Mouse (Mus musculus) heart, postnatal 25 days (tissue): ENCODE data around the gene Ptpn14. TPM values are rescaled to one million over a fixed set of nuclear protein-coding genes. Genes with fewer than 3 reads are reported as not detected.

Experiments used
- DNase-seq: peaks from one replicate; pipeline ENCODE4 v3.0.0; 2022; ENCODE audit warnings: low spot score
- intact Hi-C: fragments of 180-260 bp; cut with DNase I; formaldehyde crosslinking; loops from one replicate; pipeline ENCODE4 v1.15.1; 2025
- total RNA-seq, 2 experiments: library from RNA; stranded (reverse); gene quantifications; 2 replicates each; pipeline ENCODE4 v1.2.3; 2021

The Ptpn14 gene
- total RNA-seq, 2 experiments from 2014 or later, result 29.4 to 30.9 TPM

GRCm38 (mm10) chr1:189715915-189716797 is 11.9 kb upstream of the Ptpn14 start:
- intact Hi-C loops, result no loop called here

DNA sequence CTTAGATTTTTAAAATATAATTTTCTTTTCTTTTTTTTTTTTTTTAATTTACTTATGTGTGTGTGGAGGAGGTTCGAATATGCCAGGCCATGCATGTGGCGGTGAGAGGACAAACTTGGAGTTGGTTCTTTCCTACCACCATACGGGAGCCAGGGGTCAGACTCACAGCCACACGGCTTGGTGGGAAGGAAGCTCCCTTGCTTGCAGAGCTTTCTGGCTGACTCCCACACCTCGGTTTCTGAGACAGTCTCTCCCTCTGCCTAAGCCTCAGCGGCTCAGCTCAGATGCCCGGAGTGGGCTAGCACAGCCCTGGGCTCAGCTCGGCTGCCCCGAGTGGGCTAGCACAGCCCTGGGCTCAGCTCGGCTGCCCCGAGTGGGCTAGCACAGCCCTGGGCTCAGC is 10.5 kb upstream of the Ptpn14 start:
- intact Hi-C loops, result no loop called here
- no peak for DNase-seq

More at GRCm38 (mm10) chr1:189715915-189716797, 11.9 kb upstream of the Ptpn14 start:
- DNase-seq, result no peak

DNA sequence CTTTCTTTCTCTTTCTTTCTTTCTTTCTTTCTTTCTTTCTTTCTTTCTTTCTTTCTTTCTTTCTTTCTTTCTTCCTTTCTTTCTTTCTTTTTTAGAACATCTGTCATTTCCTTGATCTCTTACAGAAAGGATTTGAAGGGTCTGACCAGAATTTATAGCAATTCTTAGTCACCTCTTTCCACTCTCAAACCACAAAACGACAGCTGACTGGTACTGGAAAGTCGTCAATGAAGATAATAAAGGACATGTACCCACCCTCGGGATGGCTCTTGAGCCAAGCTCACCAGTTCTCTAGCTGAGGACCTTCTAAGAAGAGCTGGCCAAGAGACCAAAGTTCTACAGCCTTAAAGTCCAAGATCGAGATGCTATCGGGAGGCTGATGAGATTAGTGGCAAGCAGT is 9.5 kb upstream of the Ptpn14 start:
- no peak for DNase-seq
- intact Hi-C loops, result no loop called here

GRCm38 (mm10) chr1:189726121-189726520 is 1.9 kb upstream of the Ptpn14 start:
- no peak for DNase-seq
- intact Hi-C loops, result loop anchor here (5.0 kb wide), 1 partner anchor 141 kb away; no protein-coding TSS in a partner anchor

DNA sequence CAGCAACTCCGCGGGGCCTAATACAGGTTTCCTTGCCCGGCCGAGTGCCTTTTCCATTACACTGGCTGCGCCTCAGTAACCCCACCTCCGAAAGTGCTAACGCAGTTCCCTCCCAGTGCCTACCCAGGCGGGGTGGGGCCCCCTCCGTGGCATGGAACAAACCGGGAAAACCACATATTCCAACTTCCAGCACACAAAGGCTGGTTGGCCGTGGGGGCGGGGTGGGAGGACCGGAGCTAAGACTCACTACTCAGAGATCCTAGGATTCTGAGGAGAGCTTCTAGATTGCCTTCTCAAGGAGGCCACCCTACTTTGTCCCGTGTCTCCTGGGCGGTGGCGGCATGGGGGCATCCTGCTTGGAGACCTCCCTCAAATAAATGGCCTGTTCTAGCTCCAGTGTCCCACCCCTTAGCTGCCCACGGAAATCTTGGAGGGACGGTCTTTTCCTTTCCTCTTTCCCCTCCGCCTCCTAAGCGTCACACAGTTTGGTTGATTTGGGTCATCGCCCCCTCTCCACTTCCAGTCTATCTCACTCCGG is 653 bp upstream of the Ptpn14 start:
- intact Hi-C loops, result loop anchor here (5.0 kb wide), 1 partner anchor 140 kb away; no protein-coding TSS in a partner anchor
- peak; percentile 70 for DNase-seq

GRCm38 (mm10) chr1:189728784-189729115 is 682 bp downstream of the Ptpn14 start:
- intact Hi-C loops, result loop anchor here (1.0 to 5.0 kb wide), 2 partner anchors 90 to 139 kb away; no protein-coding TSS in a partner anchor
- DNase-seq, result no peak

DNA sequence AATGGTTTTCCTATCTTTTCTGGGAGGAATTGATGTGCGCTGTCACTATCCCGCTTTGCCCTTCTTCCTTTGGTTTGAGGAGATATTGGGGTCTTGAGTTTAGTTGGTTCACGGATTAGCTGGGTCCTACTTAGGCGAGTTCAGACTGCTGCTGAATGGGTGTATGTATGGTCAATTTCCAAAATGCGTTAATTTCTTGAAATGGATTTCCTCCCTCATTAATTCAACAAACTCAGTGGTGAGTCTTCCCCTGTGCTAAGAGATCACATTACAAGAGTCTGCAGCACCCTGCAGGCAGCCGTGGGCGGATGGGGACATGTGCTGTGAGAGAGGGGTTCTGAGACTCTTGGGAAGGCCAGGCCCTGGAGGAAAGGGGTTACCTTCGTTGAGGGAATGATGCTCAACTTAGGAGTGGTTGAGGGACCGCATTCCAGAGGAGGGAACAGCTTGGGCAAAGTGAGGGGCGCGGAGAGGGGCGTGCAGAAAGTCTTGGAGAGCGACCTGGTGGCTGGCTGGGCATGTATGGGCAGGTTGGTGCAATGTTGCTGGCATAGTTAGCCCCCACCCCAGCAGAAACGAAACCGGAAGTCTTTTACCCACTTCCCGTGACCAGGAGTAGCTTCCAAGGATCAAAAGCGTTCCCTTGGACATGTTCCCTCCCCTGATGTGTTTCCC is 1.2 kb downstream of the Ptpn14 start:
- intact Hi-C loops, result loop anchor here (5.0 kb wide), 1 partner anchor 138 kb away; no protein-coding TSS in a partner anchor
- DNase-seq, result no peak

GRCm38 (mm10) chr1:189731697-189732096 is 3.6 kb downstream of the Ptpn14 start:
- DNase-seq, result peak; percentile 8
- intact Hi-C loops, result no loop called here

DNA sequence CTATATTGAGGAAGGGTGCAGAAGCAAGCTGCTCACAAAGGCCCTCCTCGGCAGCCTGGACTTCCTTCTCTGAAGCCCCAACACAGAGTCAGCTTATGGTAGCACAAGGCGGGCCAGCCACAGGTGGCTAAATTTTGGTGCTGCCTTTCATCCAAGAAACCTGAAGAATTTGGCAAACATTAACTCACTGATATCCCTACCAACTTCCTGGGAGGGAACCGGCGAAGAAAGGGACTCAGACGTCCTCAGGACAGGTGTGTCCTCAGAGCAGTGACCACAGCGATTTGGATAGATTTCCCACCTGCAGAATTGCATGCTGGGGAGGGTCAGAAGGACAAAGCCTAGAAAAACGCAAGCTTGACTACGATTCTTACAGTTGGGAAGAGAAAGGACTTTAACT is 4.1 kb downstream of the Ptpn14 start:
- no peak for DNase-seq
- intact Hi-C loops, result no loop called here

- DNase-seq, result no peak
- intact Hi-C loops, result no loop called here
These were observed 12.0 kb downstream of the Ptpn14 start for GRCm38 (mm10) chr1:189740075-189740474.

DNA sequence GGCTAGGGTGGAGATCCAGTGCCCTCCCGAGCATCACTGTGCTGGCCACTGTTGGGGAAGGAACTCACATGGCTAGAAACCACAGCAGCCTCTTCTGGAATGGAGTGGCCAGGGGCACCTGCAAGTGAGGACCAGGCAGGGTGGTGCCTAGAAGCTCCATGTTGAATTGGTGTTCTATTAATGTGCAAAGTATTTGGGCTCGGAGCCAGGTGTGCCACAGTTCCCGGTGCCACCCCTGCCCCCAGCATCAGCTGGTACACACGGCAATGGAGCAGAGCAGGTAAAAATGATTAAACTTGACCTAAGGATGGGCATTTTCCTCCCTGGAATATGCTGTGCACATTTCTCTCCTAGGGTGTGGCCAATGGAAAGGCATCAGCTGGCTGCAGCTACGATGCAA is 14.0 kb downstream of the Ptpn14 start:
- DNase-seq, result no peak
- intact Hi-C loops, result no loop called here

DNA sequence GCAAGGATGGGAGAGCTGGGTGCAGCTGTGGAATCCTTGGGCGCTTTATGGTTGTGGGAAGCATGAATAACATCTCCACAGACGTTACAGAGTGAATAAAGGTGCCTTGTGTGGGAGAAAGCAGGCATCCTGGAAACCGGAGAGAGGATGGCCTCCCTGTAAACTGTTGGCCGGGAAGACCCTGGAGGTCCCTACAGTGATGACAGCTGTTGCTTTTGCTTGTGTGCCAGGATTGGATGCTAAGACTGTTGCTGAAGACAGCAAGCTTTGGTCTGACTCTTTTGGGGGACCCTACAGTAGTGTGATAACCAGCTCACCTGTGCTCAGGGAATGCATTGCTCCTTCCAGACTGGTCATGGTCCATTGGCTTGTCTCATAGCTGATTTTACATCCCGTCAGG is 15.1 kb downstream of the Ptpn14 start:
- intact Hi-C loops, result no loop called here
- no peak for DNase-seq

- no peak for DNase-seq
- intact Hi-C loops, result no loop called here
These were observed 17.0 kb downstream of the Ptpn14 start for GRCm38 (mm10) chr1:189744914-189745710.

GRCm38 (mm10) chr1:189746520-189746919 is 18.5 kb downstream of the Ptpn14 start:
- intact Hi-C loops, result no loop called here
- no peak for DNase-seq

- intact Hi-C loops, result no loop called here
- no peak for DNase-seq
These were observed 21.7 kb downstream of the Ptpn14 start for GRCm38 (mm10) chr1:189749789-189750188.

DNA sequence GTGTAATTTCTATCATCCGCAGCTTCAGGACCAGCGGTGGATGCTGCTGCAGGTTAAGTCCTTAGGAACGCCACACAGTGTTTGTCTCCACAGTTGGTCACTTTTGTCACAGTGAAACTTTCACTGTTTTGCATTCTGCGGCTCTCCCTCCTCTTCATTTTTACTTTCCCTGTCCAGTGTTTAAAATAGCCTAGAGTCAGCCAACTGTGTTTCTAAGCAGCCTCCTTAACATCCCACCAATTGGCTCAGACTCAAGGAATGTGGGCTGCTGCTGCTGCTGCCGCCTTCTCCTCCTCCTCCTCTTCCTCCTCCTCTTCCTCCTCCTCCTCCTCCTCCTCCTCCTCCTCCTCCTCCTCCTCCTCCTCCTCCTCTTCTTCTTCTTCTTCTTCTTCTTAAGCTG is 22.2 kb downstream of the Ptpn14 start:
- no peak for DNase-seq
- intact Hi-C loops, result no loop called here

GRCm38 (mm10) chr1:189752245-189752644 is 24.2 kb downstream of the Ptpn14 start:
- no peak for DNase-seq
- intact Hi-C loops, result no loop called here

- DNase-seq, result no peak
- intact Hi-C loops, result no loop called here
These were observed 27.0 kb downstream of the Ptpn14 start for GRCm38 (mm10) chr1:189755072-189755471.

DNA sequence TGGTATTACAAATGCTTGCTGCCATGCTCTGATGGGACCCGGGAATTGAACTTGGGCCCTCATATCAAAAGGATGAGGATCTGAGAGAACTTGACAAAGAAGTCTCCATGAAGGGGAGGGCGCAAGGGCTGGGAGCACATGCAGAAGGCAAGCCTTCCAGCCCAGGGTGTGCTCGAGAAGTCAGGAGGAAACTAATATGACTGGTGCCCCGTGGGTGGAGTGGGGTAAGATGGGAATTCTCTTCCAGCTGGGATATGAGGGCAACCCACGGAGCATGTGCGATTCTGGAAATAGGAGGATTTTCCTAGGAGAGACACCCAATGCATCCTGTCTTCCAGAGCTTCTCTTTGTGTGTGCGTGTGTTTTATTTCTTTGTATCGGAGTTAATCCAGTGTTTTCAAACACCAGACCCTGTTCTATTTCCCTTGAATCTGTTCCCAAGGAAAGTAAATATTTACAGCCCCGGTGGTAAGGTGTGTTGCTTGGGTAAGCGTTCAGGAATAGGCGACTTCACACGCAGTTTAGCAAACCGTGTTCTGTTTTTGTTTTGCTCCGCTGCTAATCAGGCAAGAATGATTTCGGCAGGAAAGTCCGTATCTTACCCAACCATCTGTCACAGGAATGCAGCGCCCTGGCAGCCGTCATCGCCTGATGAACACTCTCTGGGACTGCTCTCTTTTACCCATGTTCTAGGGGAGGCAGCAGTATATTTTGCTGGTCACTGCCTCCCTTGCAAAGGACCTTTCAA is 28.4 kb downstream of the Ptpn14 start:
- DNase-seq, result no peak
- intact Hi-C loops, result no loop called here

DNA sequence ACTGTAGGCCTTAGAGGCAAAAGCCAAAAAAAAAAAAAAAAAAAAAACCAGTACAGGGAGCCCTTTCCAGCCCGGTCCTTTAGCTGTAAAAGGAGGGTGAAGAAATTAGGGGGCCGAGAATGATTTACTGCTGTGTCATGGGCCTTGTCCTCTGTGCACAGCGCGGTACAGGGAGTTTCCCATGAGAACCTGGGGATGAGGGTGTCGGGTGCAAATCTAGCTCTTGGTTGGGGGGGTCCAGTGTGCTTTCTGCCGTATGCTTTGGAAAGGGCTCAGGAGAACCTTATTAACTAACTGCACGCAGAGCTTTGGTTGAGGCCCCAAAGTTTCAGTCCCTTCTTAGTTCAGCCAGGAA is 29.0 kb downstream of the Ptpn14 start:
- intact Hi-C loops, result no loop called here

More for the DNA sequence above, 29.0 kb downstream of the Ptpn14 start:
- DNase-seq, result no peak
